Mouse (Mus musculus) testis, adult 2 months (tissue): ENCODE results near the gene Aebp2.

Experiments used
- CTCF ChIP-seq: fragments of 200-500 bp; IDR thresholded peaks from 2 replicates; pipeline ENCODE4 v1.5.1; 2012; ENCODE audit warnings: low read depth, mild to moderate bottlenecking, inconsistent platforms, low read length, moderate library complexity; ENCODE audit not compliant: control insufficient read depth, insufficient read depth, insufficient replicate concordance
- POLR2A ChIP-seq: fragments of 200-500 bp; IDR thresholded peaks from 2 replicates; pipeline ENCODE4 v1.6.1; 2012; ENCODE audit warnings: low read depth, mild to moderate bottlenecking, inconsistent platforms, low read length, moderate library complexity; ENCODE audit not compliant: control insufficient read depth

DNA sequence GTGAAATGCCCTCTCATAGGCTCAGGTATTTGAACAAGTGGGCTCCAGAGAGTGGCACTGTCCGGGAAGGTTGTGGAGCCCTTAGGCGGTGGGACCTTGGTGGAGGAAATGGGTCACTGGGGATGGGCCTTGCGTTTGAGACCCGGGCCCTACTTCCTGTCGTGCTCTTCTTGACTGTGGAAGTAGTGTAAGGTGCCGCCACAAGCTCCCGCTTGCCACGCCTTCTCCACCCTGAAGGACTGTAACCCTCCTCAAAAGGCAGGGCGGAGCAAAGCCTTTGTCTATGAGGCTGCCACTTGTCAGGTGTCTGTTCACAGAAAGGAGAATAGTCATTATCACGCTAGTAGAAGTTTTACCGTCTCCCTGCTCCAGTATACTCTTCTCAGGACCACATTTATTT, 61.9 kb downstream of the Aebp2 start:
- TF ChIP-seq CTCF, result no peak
- TF ChIP-seq POLR2A, result no peak
